Mouse (Mus musculus) liver, embryonic 12.5 days (tissue): ENCODE data around the gene Ccnd1. TPM values are rescaled to one million over a fixed set of nuclear protein-coding genes. Genes with fewer than 3 reads are reported as not detected.

Source experiments
- polyA plus RNA-seq: library from polyadenylated mRNA; unstranded; fragments of >200 nt; fragmentation: Nextera tagmentation; extraction: Ambion mirVana; gene quantifications from 2 replicates; pipeline ENCODE4 v1.2.1, GENCODE M21; 2016

The Ccnd1 gene
- polyA plus RNA-seq, 1 experiment from 2014 or later = 46.0 TPM

Other genes starting within 250 kb of the Ccnd1 start
- 5.7 and 7.2 TPM in 2 replicates for gene Ano1, start 188.0 kb downstream of the Ccnd1 start, polyA plus RNA-seq
- gene Fgf3, start 101.8 kb downstream of the Ccnd1 start, polyA plus RNA-seq = 0.20 and 0.47 TPM in 2 replicates
- gene Fgf4, start 92.6 kb downstream of the Ccnd1 start, polyA plus RNA-seq = not detected in 2 replicates
- gene Fgf15, start 43.4 kb downstream of the Ccnd1 start, polyA plus RNA-seq = not detected in 2 replicates
- 11.6 and 12.8 TPM in 2 replicates for gene LTO1, start 24.8 kb downstream of the Ccnd1 start, polyA plus RNA-seq